In genomic region chr2:68437920-68438319, GRCm38 (mm10) we compare ENCODE assay signal across 26 mouse cellular contexts. TPM values are rescaled to one million over a fixed set of nuclear protein-coding genes. Genes with fewer than 3 reads are reported as not detected.
DNase-seq lines count a peak whose midpoint lies in the region; ATAC-seq lines count a peak whose summit lies in the region.
"Had no signal": no experiment of that assay in that cellular context is flagged by ENCODE, and none has a peak within 500 bp of the region (broad histone marks: within the 10 kb centered on the region; RNA-seq: fewer than 3 reads in every experiment).

No protein-coding gene starts in this region.

- no peak overlapping the region for H3K4me2 ChIP-seq in heart, embryonic 12.5 days
- no peak overlapping the region for H3K4me2 ChIP-seq in midbrain, embryonic 11.5 days
- no peak overlapping the region for H3K4me2 ChIP-seq in midbrain, embryonic 14.5 days (ENCODE audit: low read length)
- H3K4me2 ChIP-seq in heart, embryonic 16.5 days (ENCODE audit: low read depth, low read length), result no peak overlapping the region
- H3K4me2 ChIP-seq: hindbrain, embryonic 14.5 days; neural tube, embryonic 12.5 days had no signal

- H3K36me3 ChIP-seq in heart, embryonic 12.5 days, result peaks cover 4% of the 10 kb centered on the region; the same call in 1 of the 2 replicates
- no peaks in the 10 kb centered on the region for H3K36me3 ChIP-seq in midbrain, embryonic 11.5 days (ENCODE audit: control insufficient read depth, insufficient read depth, low read length)
- no peaks in the 10 kb centered on the region for H3K36me3 ChIP-seq in midbrain, embryonic 14.5 days (ENCODE audit: control insufficient read depth, insufficient read depth, low read length)
- H3K36me3 ChIP-seq in heart, embryonic 16.5 days (ENCODE audit: control insufficient read depth, insufficient read depth), result no peaks in the 10 kb centered on the region
- H3K36me3 ChIP-seq: neural tube, embryonic 12.5 days had no signal

- H3K27me3 ChIP-seq in heart, embryonic 12.5 days (replicated peaks), result no peaks in the 10 kb centered on the region
- no peaks in the 10 kb centered on the region for H3K27me3 ChIP-seq in midbrain, embryonic 11.5 days (ENCODE audit: control insufficient read depth, insufficient read depth, low read length)
- no peaks in the 10 kb centered on the region for H3K27me3 ChIP-seq in midbrain, embryonic 14.5 days (ENCODE audit: control insufficient read depth, insufficient read depth, low read length)
- H3K27me3 ChIP-seq in heart, embryonic 16.5 days (ENCODE audit: control insufficient read depth, insufficient read depth, low read length), result no peaks in the 10 kb centered on the region
- H3K27me3 ChIP-seq: neural tube, embryonic 12.5 days had no signal

- 21% methylated on average over 5 of the region's 5 CpGs for WGBS in heart, embryonic 12.5 days
- 83% methylated on average over 5 of the region's 5 CpGs for WGBS in midbrain, embryonic 11.5 days
- WGBS in midbrain, embryonic 14.5 days, result 80% methylated on average over 5 of the region's 5 CpGs
- WGBS in heart, embryonic 16.5 days, result 26% methylated on average over 5 of the region's 5 CpGs

- intact Hi-C loops in heart, postnatal 25 days (cut with DNase I), result loop anchor here (2.0 kb wide), 1 partner anchor 27 kb away; no protein-coding TSS in a partner anchor

- H3K4me1 ChIP-seq in heart, embryonic 12.5 days (replicated peaks), result peaks cover 89% of the 10 kb centered on the region
- H3K4me1 ChIP-seq in midbrain, embryonic 11.5 days (ENCODE audit: control insufficient read depth, insufficient read depth, low read length), result peaks cover 23% of the 10 kb centered on the region
- peaks cover 14% of the 10 kb centered on the region; the same call in 1 of the 2 replicates for H3K4me1 ChIP-seq in midbrain, embryonic 14.5 days (ENCODE audit: control insufficient read depth, insufficient read depth, low read length)
- H3K4me1 ChIP-seq in heart, embryonic 16.5 days (ENCODE audit: control insufficient read depth, insufficient read depth, low read length), result peaks cover 74% of the 10 kb centered on the region

- peak overlapping the region; percentile 60; the same call in 1 of the 2 replicates for H3K27ac ChIP-seq in heart, embryonic 12.5 days (ENCODE audit: poor library complexity, severe bottlenecking)
- H3K27ac ChIP-seq in midbrain, embryonic 11.5 days (ENCODE audit: low read depth, low read length), result no peak overlapping the region
- H3K27ac ChIP-seq in midbrain, embryonic 14.5 days (replicated peaks; ENCODE audit: low read depth, low read length), result no peak overlapping the region
- H3K27ac ChIP-seq in heart, embryonic 16.5 days (ENCODE audit: low read length), result peak overlapping the region; percentile 61
- H3K27ac ChIP-seq: gastrocnemius, adult 2 months; hindbrain, embryonic 14.5 days; neural tube, embryonic 12.5 days had no signal

- no peak for DNase-seq in heart, postnatal 25 days (ENCODE audit: low spot score)
- DNase-seq in midbrain, embryonic 11.5 days (ENCODE audit: low spot score, missing footprints), result peak; percentile 56
- DNase-seq in midbrain, embryonic 14.5 days, result no peak
- no peak for DNase-seq in embryo, embryonic 11 days
- no peak for DNase-seq in layer of hippocampus, adult 11-12 months (ENCODE audit: low spot score)
- DNase-seq: adrenal gland, postnatal 25 days; cerebellum, adult 11-12 months; cerebellum, adult 9-11 months; gastrocnemius, adult 2 months; gastrocnemius, postnatal 36 days; kidney, adult 9 months; kidney, postnatal 14 days; lung, adult 18-20 months; lung, postnatal 4 days; right cerebral cortex, postnatal 4 days; thymus, postnatal 4 days had no signal

- no peaks in the 10 kb centered on the region for H3K9me3 ChIP-seq in heart, embryonic 12.5 days (replicated peaks)
- no peaks in the 10 kb centered on the region for H3K9me3 ChIP-seq in midbrain, embryonic 11.5 days (ENCODE audit: control insufficient read depth, low read length)
- no peaks in the 10 kb centered on the region for H3K9me3 ChIP-seq in midbrain, embryonic 14.5 days (ENCODE audit: control insufficient read depth, low read length)
- H3K9me3 ChIP-seq in heart, embryonic 16.5 days (replicated peaks; ENCODE audit: control insufficient read depth, low read length), result no peaks in the 10 kb centered on the region
- H3K9me3 ChIP-seq: neural tube, embryonic 12.5 days had no signal

- ATAC-seq in heart, embryonic 12.5 days (ENCODE audit: insufficient number of reproducible peaks, low FRiP score), result peak; percentile 26; the same call in 1 of the 2 replicates
- ATAC-seq in midbrain, embryonic 11.5 days (ENCODE audit: low FRiP score), result no peak
- ATAC-seq in midbrain, embryonic 14.5 days (ENCODE audit: low FRiP score, low TSS enrichment), result no peak
- ATAC-seq in heart, embryonic 16.5 days (replicated peaks; ENCODE audit: extremely low read depth, insufficient read depth, low FRiP score), result peak; percentile 20; the same call in 1 of the 2 replicates
- ATAC-seq in megakaryocyte-erythroid progenitor cell, adult 5-6 weeks (replicated peaks; ENCODE audit: low FRiP score, low TSS enrichment, poor library complexity, severe bottlenecking), result 0 out of 2 replicates have a peak, but pooled peaks have one; percentile 22
- ATAC-seq: CD4-positive, CD25-positive, alpha-beta regulatory T cell, adult 4 months; forebrain, embryonic 16.5 days; lung, postnatal 0 days; midbrain, embryonic 16.5 days had no signal

- H3K4me3 ChIP-seq in heart, embryonic 12.5 days, result no peak overlapping the region
- H3K4me3 ChIP-seq in midbrain, embryonic 11.5 days (ENCODE audit: low read depth, low read length), result no peak overlapping the region
- no peak overlapping the region for H3K4me3 ChIP-seq in midbrain, embryonic 14.5 days (replicated peaks; ENCODE audit: low read depth, low read length)
- no peak overlapping the region for H3K4me3 ChIP-seq in heart, embryonic 16.5 days (ENCODE audit: low read length)
- H3K4me3 ChIP-seq: erythroblast, embryonic 14.5 days; gastrocnemius, adult 2 months; neural tube, embryonic 12.5 days had no signal

- H3K9ac ChIP-seq in heart, embryonic 12.5 days, result no peak overlapping the region
- H3K9ac ChIP-seq in midbrain, embryonic 11.5 days (ENCODE audit: low read length), result no peak overlapping the region
- H3K9ac ChIP-seq in midbrain, embryonic 14.5 days (replicated peaks; ENCODE audit: low read length), result no peak overlapping the region
- peak overlapping the region; percentile 4; the same call in 1 of the 2 replicates for H3K9ac ChIP-seq in heart, embryonic 16.5 days (ENCODE audit: low read length)
- H3K9ac ChIP-seq: hindbrain, embryonic 14.5 days; neural tube, embryonic 12.5 days had no signal

RNA-seq across cellular contexts. Expression of gene Stk39, which starts 34.1 kb away (rescaled TPM):
- polyA plus RNA-seq in heart, embryonic 12.5 days (2016; fragmentation: Nextera tagmentation; extraction: Ambion mirVana), result 75.5 and 77.2 TPM in 2 replicates
- 10 to 100 TPM; 81.3 to 83.2 TPM for total RNA-seq in heart, postnatal 25 days (2021)
- 51.9 and 52.5 TPM in 2 replicates for polyA plus RNA-seq in midbrain, embryonic 11.5 days (2014; fragmentation: Nextera tagmentation; extraction: Ambion mirVana)
- 29.3 and 39.0 TPM in 2 replicates for polyA plus RNA-seq in midbrain, embryonic 14.5 days (2014; fragmentation: Nextera tagmentation; extraction: Ambion mirVana)
- 61.8 and 66.0 TPM in 2 replicates for polyA plus RNA-seq in heart, embryonic 16.5 days (2015; fragmentation: Nextera tagmentation; extraction: Ambion mirVana)
- total RNA-seq in megakaryocyte-erythroid progenitor cell, adult 5-6 weeks (2014; fragmentation: Nextera tagmentation), result 2.1 and 4.3 TPM in 2 replicates
- total RNA-seq in megakaryocyte-erythroid progenitor cell, adult 5-6 weeks (2017), result 1.3 and 1.6 TPM in 2 replicates
- polyA plus RNA-seq: erythroblast, embryonic 14.5 days had no signal

Comparison
In these comparisons a context has a peak if more than half of its experiments do, and no peak if none do; other contexts are left out.
1. ATAC-seq: peak in heart, embryonic 12.5 days (single experiment), heart, embryonic 16.5 days (single experiment) and megakaryocyte-erythroid progenitor cell, adult 5-6 weeks (single experiment); none in midbrain, embryonic 11.5 days (single experiment) and midbrain, embryonic 14.5 days (single experiment).
2. H3K27ac ChIP-seq: peak in heart, embryonic 12.5 days (single experiment) and heart, embryonic 16.5 days (single experiment); none in midbrain, embryonic 11.5 days (single experiment) and midbrain, embryonic 14.5 days (single experiment).